Mouse (Mus musculus) limb, embryonic 15.5 days (tissue): Measurements from ENCODE around the gene Trim47. TPM values are rescaled to one million over a fixed set of nuclear protein-coding genes. Genes with fewer than 3 reads are reported as not detected.
A peak's percentile ranks its signal among the peaks of the same experiment; 100 is the strongest.
"Not testable (repeated sequence)": the region's sequence is repeated elsewhere in the genome, so short reads cannot be mapped to it uniquely, and the experiment has no call there.

Experiments used
- ATAC-seq: fragments of 200-750 bp; cut with Nextera tagmentation; 2 replicates; pipeline ENCODE4 v1.8.0; 2017; ENCODE audit warnings: low read depth, moderate TSS enrichment; ENCODE audit not compliant: insufficient number of reproducible peaks, low FRiP score, low TSS enrichment
- H3K27ac ChIP-seq: fragments of 300-500 bp; sonication (generic); 2 replicates; pipeline ENCODE4 v1.5.1; 2015; ENCODE audit warnings: moderate library complexity, mild to moderate bottlenecking, inconsistent platforms
- H3K27me3 ChIP-seq: fragments of 300-500 bp; sonication (generic); 2 replicates; pipeline ENCODE4 v1.6.1; 2015; ENCODE audit warnings: inconsistent platforms
- H3K36me3 ChIP-seq: fragments of 300-500 bp; sonication (generic); 2 replicates; pipeline ENCODE4 v1.6.1; 2015; ENCODE audit warnings: inconsistent platforms
- H3K4me1 ChIP-seq: fragments of 300-500 bp; sonication (generic); 2 replicates; pipeline ENCODE4 v1.6.1; 2015; ENCODE audit warnings: inconsistent platforms
- H3K4me2 ChIP-seq: fragments of 300-500 bp; sonication (generic); 2 replicates; pipeline ENCODE4 v1.6.1; 2015; ENCODE audit warnings: mild to moderate bottlenecking, inconsistent platforms
- H3K4me3 ChIP-seq: fragments of 300-500 bp; sonication (generic); 2 replicates; pipeline ENCODE4 v1.5.1; 2015; ENCODE audit warnings: mild to moderate bottlenecking, inconsistent platforms
- H3K9ac ChIP-seq: fragments of 300-500 bp; sonication (generic); 2 replicates; pipeline ENCODE4 v1.6.1; 2015; ENCODE audit warnings: inconsistent platforms
- H3K9me3 ChIP-seq: fragments of 300-500 bp; sonication (generic); 2 replicates; pipeline ENCODE4 v1.6.1; 2016; ENCODE audit warnings: inconsistent platforms
- WGBS: fragments of 180-500 bp; shearing (Covaris S2); methylation state at CpG from one replicate; pipeline ENCODE4 v1.1.7; 2015; 5-methylcytosine and 5-hydroxymethylcytosine counted together
- polyA plus RNA-seq: library from polyadenylated mRNA; unstranded; fragments of >200 nt; fragmentation: Nextera tagmentation; extraction: Ambion mirVana; gene quantifications from 2 replicates; pipeline ENCODE4 v1.2.1, GENCODE M21; 2015

Gene Trim47
- polyA plus RNA-seq, 1 experiment from 2014 or later: 31.2 TPM

DNA sequence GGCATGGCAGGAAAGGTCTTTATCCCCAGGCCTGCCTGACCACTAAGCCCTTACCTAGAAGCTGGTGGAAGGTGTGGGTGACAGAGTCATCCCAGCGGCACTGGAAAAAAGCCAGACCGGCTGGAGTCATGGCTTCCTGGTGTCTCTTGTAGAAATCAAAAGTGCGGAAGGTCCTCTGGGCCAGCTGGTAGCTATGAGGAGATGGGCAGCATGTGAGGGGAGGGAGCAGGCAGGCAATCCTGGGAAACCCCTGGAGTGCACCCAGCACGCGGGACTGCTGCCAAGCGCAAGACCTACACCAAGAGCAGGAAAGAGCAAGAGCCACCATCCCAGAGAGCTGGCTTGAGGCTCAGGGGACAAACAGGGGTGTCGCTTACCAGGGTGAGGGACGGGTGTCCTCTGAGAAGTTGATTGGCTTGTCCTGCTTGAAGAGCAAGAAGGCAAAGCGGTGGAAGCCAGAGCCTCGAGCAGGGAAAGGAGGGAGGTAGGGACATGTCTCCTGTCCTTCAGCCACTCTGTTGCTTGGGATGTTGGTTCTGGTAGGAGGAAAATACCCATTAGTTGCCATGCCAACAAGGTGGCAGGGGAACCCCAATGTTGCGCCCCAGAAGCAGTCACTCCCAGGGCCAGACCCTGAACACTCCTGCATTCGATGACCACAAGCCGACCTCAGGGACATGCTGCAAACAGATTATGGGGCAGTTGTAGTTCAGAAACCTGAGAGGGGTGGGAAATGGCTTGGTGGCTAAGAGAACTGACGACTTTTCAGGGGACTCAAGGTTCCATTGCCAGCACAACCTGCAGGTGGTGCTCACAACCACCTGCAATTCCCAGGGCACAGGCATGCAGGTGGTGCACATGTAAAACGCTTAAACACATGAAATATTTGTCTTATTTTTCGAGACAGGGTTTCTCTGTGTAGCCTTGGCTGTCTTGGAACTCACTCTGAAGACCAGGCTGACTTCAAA, 5.6 kb upstream of the Trim47 start:
- Histone ChIP-seq H3K9ac (no peak overlapping the region), H3K4me3 (no peak overlapping the region), H3K27ac (peak overlapping the region; percentile 43), H3K27me3 (no peaks in the 10 kb centered on the region), H3K9me3 (no peaks in the 10 kb centered on the region), H3K4me1 (peaks cover 57% of the 10 kb centered on the region), H3K4me2 (no peak overlapping the region), H3K36me3 (peaks cover 43% of the 10 kb centered on the region)
- ATAC-seq: no peak
- 70% methylated on average over 16 of the region's 16 CpGs for WGBS

- no peaks in the 10 kb centered on the region for H3K9me3 ChIP-seq
- peak overlapping the region; percentile 94 for H3K27ac ChIP-seq
- H3K4me2 ChIP-seq: peak overlapping the region; percentile 70
- no peak overlapping the region for H3K9ac ChIP-seq
- peaks cover 65% of the 10 kb centered on the region for H3K4me1 ChIP-seq
- no peak for ATAC-seq
- 80% methylated on average over 15 of the region's 15 CpGs for WGBS
- H3K4me3 ChIP-seq: peak overlapping the region; percentile 64
- H3K27me3 ChIP-seq: no peaks in the 10 kb centered on the region
- peaks cover 45% of the 10 kb centered on the region for H3K36me3 ChIP-seq
Observed at GRCm38 (mm10) chr11:116131349-116132170, 4.5 kb upstream of the Trim47 start.

GRCm38 (mm10) chr11:116130488-116131205, 3.6 kb upstream of the Trim47 start, which contains the start of gene Trim65:
TSS of gene Trim65 (minus strand) at chr11:116131128.
- H3K36me3 ChIP-seq: peaks cover 46% of the 10 kb centered on the region
- no peaks in the 10 kb centered on the region for H3K27me3 ChIP-seq
- no peaks in the 10 kb centered on the region for H3K9me3 ChIP-seq
- peak within 1 kb of the TSS; percentile 94 for H3K27ac ChIP-seq
- ATAC-seq: peak; percentile 79
- H3K9ac ChIP-seq: peak within 1 kb of the TSS; percentile 63
- under 1% methylated on average over 69 of the region's 69 CpGs for WGBS
- H3K4me2 ChIP-seq: peak within 1 kb of the TSS; percentile 70
- peak within 1 kb of the TSS; percentile 64 for H3K4me3 ChIP-seq
- H3K4me1 ChIP-seq: peaks cover 65% of the 10 kb centered on the region

DNA sequence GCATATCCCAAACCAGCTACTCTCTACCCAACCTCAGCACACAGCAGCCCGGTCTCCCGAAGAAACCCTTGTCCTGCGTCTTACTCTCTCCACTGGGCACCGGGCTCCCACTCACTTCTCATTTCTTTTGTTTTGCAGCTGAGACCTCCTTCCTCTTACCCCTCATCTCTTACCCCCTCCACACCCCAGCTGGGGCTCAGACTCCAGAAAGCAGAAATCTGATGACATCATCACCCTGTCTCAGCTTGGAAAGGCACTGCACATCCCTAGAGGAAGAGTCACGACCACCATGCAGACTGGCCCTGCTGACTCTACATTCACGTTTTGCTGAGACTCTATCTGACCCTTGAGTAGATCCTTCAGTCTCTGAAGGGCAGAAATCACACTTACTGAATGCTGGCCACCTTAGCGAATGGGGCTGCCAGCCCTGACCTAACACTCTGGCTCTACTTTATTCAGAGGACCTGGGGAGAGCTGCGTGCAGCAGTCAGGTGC, 3.0 kb upstream of the Trim47 start:
- peaks cover 65% of the 10 kb centered on the region for H3K4me1 ChIP-seq
- peak overlapping the region; percentile 94 for H3K27ac ChIP-seq
- peaks cover 45% of the 10 kb centered on the region for H3K36me3 ChIP-seq
- no peaks in the 10 kb centered on the region for H3K9me3 ChIP-seq
- H3K27me3 ChIP-seq: no peaks in the 10 kb centered on the region
- peak overlapping the region; percentile 63 for H3K9ac ChIP-seq
- ATAC-seq: no peak
- WGBS: 40% methylated on average over 8 of the region's 8 CpGs
- H3K4me3 ChIP-seq: peak overlapping the region; percentile 64
- H3K4me2 ChIP-seq: peak overlapping the region; percentile 70

DNA sequence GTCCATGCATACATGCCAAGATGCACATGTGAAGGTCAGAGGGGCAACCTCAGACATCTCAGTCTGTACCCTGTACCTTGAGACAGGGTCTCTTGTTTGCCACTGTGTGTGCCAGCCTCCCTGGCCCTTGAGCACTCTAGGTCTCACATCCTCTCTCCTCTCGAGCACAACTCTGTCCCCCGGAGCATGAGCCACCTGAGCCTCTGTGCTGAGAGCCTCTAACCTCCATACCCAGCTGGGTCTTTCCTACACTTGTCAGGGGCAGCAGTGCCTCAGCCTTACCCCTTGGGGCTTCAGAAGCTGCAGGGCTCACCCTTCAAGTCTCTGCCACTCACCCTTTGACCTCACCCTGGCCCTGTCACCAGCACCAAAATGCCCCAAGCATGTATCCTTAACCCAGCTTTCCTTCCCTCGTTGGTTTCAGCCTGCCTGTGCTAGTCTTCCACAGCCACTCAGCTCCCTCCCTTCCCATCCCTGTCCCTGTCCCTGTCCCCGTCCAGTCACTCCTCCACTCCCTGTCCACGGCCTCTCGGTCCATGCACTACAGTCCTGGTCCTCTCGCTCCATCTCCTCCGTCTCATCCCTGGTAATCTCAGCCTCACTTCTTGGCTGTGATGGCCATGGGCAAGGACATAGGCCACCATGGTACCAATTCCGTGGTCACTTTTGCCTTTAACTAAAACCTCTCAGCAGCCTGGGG, 2.2 kb upstream of the Trim47 start:
- Histone ChIP-seq H3K4me3 (no peak overlapping the region), H3K9me3 (no peaks in the 10 kb centered on the region), H3K36me3 (peaks cover 37% of the 10 kb centered on the region), H3K4me2 (peak overlapping the region; percentile 70), H3K27me3 (no peaks in the 10 kb centered on the region), H3K9ac (0 out of 2 replicates have a peak overlapping the region, but pooled peaks have one; percentile 14), H3K4me1 (peaks cover 63% of the 10 kb centered on the region), H3K27ac (no peak overlapping the region)
- no peak for ATAC-seq
- 77% methylated on average over 9 of the region's 9 CpGs for WGBS

GRCm38 (mm10) chr11:116127986-116128385, 976 bp upstream of the Trim47 start:
- H3K4me1 ChIP-seq: peaks cover 55% of the 10 kb centered on the region
- H3K4me2 ChIP-seq: no peak overlapping the region
- H3K27ac ChIP-seq: no peak overlapping the region; the same call in 1 of the 2 replicates
- H3K27me3 ChIP-seq: no peaks in the 10 kb centered on the region
- H3K4me3 ChIP-seq: peak overlapping the region; percentile 14; the same call in 1 of the 2 replicates
- ATAC-seq: no peak
- peaks cover 31% of the 10 kb centered on the region for H3K36me3 ChIP-seq
- H3K9ac ChIP-seq: no peak overlapping the region
- WGBS: 53% methylated on average over 9 of the region's 9 CpGs
- H3K9me3 ChIP-seq: no peaks in the 10 kb centered on the region

GRCm38 (mm10) chr11:116126261-116126660, 749 bp downstream of the Trim47 start:
- no peak overlapping the region for H3K9ac ChIP-seq
- peaks cover 37% of the 10 kb centered on the region for H3K4me1 ChIP-seq
- no peaks in the 10 kb centered on the region for H3K27me3 ChIP-seq
- ATAC-seq: no peak
- no peaks in the 10 kb centered on the region for H3K9me3 ChIP-seq
- WGBS: 95% methylated on average over 15 of the region's 15 CpGs
- H3K4me3 ChIP-seq: no peak overlapping the region
- H3K27ac ChIP-seq: no peak overlapping the region
- H3K4me2 ChIP-seq: no peak overlapping the region
- peaks cover 18% of the 10 kb centered on the region for H3K36me3 ChIP-seq

- 89% methylated on average over 8 of the region's 8 CpGs for WGBS
- H3K4me1 ChIP-seq, H3K4me3 ChIP-seq, H3K4me2 ChIP-seq, H3K27ac ChIP-seq, H3K9ac ChIP-seq, H3K9me3 ChIP-seq, ATAC-seq, H3K27me3 ChIP-seq: not testable (repeated sequence)
- H3K36me3 ChIP-seq: peaks cover 22% of the 10 kb centered on the region
Observed at GRCm38 (mm10) chr11:116121731-116122245, 5.2 kb downstream of the Trim47 start.

- no peak overlapping the region for H3K9ac ChIP-seq
- H3K4me2 ChIP-seq: no peak overlapping the region
- ATAC-seq: no peak
- peaks cover 4% of the 10 kb centered on the region for H3K36me3 ChIP-seq
- H3K4me1 ChIP-seq: peaks cover 9% of the 10 kb centered on the region
- no peaks in the 10 kb centered on the region for H3K9me3 ChIP-seq
- no peak overlapping the region for H3K4me3 ChIP-seq
- no peaks in the 10 kb centered on the region for H3K27me3 ChIP-seq
- H3K27ac ChIP-seq: peak overlapping the region; percentile 80
Observed at GRCm38 (mm10) chr11:116117819-116118218, 9.2 kb downstream of the Trim47 start.

- Histone ChIP-seq H3K27ac (peak overlapping the region; percentile 80), H3K27me3 (no peaks in the 10 kb centered on the region), H3K36me3 (peaks cover 4% of the 10 kb centered on the region; the same call in 1 of the 2 replicates), H3K9ac (no peak overlapping the region), H3K4me3 (no peak overlapping the region), H3K9me3 (no peaks in the 10 kb centered on the region), H3K4me2 (no peak overlapping the region), H3K4me1 (peaks cover 9% of the 10 kb centered on the region)
- peak; percentile 77 for ATAC-seq
- 29% methylated on average over 12 of the region's 12 CpGs for WGBS
Observed at GRCm38 (mm10) chr11:116117241-116117640, 9.8 kb downstream of the Trim47 start.
